Mouse (Mus musculus) left cerebral cortex, adult 2 months (tissue): ENCODE measurements at regions not wholly inside any gene's neighbourhood (a gene's known extent, or its start where the extent isn't known, plus 50 kb on each side); places are given as distances from the start of the nearest gene placed in this dataset.

ENCODE experiments used
- DNase-seq, 2 experiments: peaks; one replicate each; pipeline ENCODE4 v3.0.0; 2021 to 2022; ENCODE audit warnings: low spot score in 2 of 2, mixed read lengths in 1 of 2; ENCODE audit errors: extremely low spot score in 1 of 2
- H3K27ac ChIP-seq: fragments of 200-600 bp; 2 replicates; pipeline ENCODE4 v1.8.1; 2022
- H3K4me3 ChIP-seq: fragments of 200-600 bp; 2 replicates; pipeline ENCODE4 v1.8.1; 2022
- CTCF ChIP-seq: fragments of 200-600 bp; IDR thresholded peaks from 2 replicates; pipeline ENCODE4 v1.8.1; 2022; ENCODE audit warnings: antibody characterized with exemption, mild to moderate bottlenecking, moderate library complexity
- intact Hi-C: fragments of 180-260 bp; cut with DNase I; formaldehyde crosslinking; loops from one replicate; pipeline ENCODE4 v1.15.1; 2025

- H3K4me3 ChIP-seq: no peak overlapping the region
- no peak for TF ChIP-seq CTCF
- intact Hi-C loops: no loop called here
- H3K27ac ChIP-seq: no peak overlapping the region
- no peak for DNase-seq
These were observed 157.9 kb upstream of the Speer2 start for GRCm38 (mm10) chr16:70021436-70021835.

- DNase-seq: peak; percentile 11
- peak; percentile 23 for TF ChIP-seq CTCF
- H3K4me3 ChIP-seq: no peak overlapping the region
- intact Hi-C loops: no loop called here
- no peak overlapping the region for H3K27ac ChIP-seq
These were observed 165.1 kb upstream of the Speer2 start for GRCm38 (mm10) chr16:70028649-70029048.

GRCm38 (mm10) chr16:70045547-70045946 is 182.0 kb upstream of the Speer2 start:
- DNase-seq: no peak
- H3K4me3 ChIP-seq: no peak overlapping the region
- no peak for TF ChIP-seq CTCF
- intact Hi-C loops: no loop called here
- no peak overlapping the region for H3K27ac ChIP-seq

GRCm38 (mm10) chr16:70046009-70046408 is 182.5 kb upstream of the Speer2 start:
- no peak for TF ChIP-seq CTCF
- no peak overlapping the region for H3K27ac ChIP-seq
- intact Hi-C loops: no loop called here
- H3K4me3 ChIP-seq: no peak overlapping the region
- DNase-seq: no peak

- no peak overlapping the region for H3K27ac ChIP-seq
- intact Hi-C loops: no loop called here
- H3K4me3 ChIP-seq: no peak overlapping the region
- no peak for TF ChIP-seq CTCF
- DNase-seq: no peak
These were observed 186.3 kb upstream of the Speer2 start for GRCm38 (mm10) chr16:70049850-70050249.

- no peak overlapping the region for H3K27ac ChIP-seq
- intact Hi-C loops: loop anchor here (10.0 kb wide), 1 partner anchor 493 kb away; no protein-coding TSS in a partner anchor
These were observed 207.9 kb upstream of the Speer2 start for GRCm38 (mm10) chr16:70071471-70071870.

GRCm38 (mm10) chr16:70073740-70074139 is 210.2 kb upstream of the Speer2 start:
- Histone ChIP-seq H3K27ac (no peak overlapping the region), H3K4me3 (no peak overlapping the region)
- TF ChIP-seq CTCF: no peak
- DNase-seq: no peak
- intact Hi-C loops: loop anchor here (2.0 to 10.0 kb wide), 2 partner anchors 17 to 491 kb away; no protein-coding TSS in a partner anchor

More at GRCm38 (mm10) chr16:70071471-70071870, 207.9 kb upstream of the Speer2 start:
- DNase-seq: no peak
- peak; percentile 28 for TF ChIP-seq CTCF
- no peak overlapping the region for H3K4me3 ChIP-seq

GRCm38 (mm10) chr16:70079497-70079896 is 216.0 kb upstream of the Speer2 start:
- TF ChIP-seq CTCF: peak; percentile 22
- intact Hi-C loops: loop anchor here (10.0 kb wide), 1 partner anchor 485 kb away; no protein-coding TSS in a partner anchor
- Histone ChIP-seq H3K27ac (no peak overlapping the region), H3K4me3 (0 out of 2 replicates have a peak overlapping the region, but pooled peaks have one; percentile 7)
- no peak for DNase-seq

- TF ChIP-seq CTCF: no peak
- Histone ChIP-seq H3K27ac (peak overlapping the region; percentile 61; the same call in 1 of the 2 replicates), H3K4me3 (no peak overlapping the region)
- no peak for DNase-seq
- intact Hi-C loops: loop anchor here (2.0 to 10.0 kb wide), 3 partner anchors 16 to 564 kb away; no protein-coding TSS in a partner anchor
These were observed 222.5 kb upstream of the Gbe1 start for GRCm38 (mm10) chr16:70091291-70091690.

- Histone ChIP-seq H3K27ac (peak overlapping the region; percentile 65), H3K4me3 (no peak overlapping the region)
- DNase-seq: no peak
- no peak for TF ChIP-seq CTCF
- intact Hi-C loops: loop anchor here (2.0 to 10.0 kb wide), 3 partner anchors 17 to 563 kb away; no protein-coding TSS in a partner anchor
These were observed 221.8 kb upstream of the Gbe1 start for GRCm38 (mm10) chr16:70091963-70092362.

- peak; percentile 21 to 31 for DNase-seq
- H3K27ac ChIP-seq: peak overlapping the region; percentile 65
These were observed 220.5 kb upstream of the Gbe1 start for GRCm38 (mm10) chr16:70093224-70093623.

GRCm38 (mm10) chr16:70095221-70095620 is 218.5 kb upstream of the Gbe1 start:
- no peak overlapping the region for H3K4me3 ChIP-seq
- no peak for DNase-seq
- no peak overlapping the region for H3K27ac ChIP-seq
- intact Hi-C loops: loop anchor here (10.0 kb wide), 1 partner anchor 560 kb away; no protein-coding TSS in a partner anchor
- TF ChIP-seq CTCF: no peak

More at GRCm38 (mm10) chr16:70093224-70093623, 220.5 kb upstream of the Gbe1 start:
- no peak for TF ChIP-seq CTCF
- intact Hi-C loops: loop anchor here (5.0 to 10.0 kb wide), 2 partner anchors 84 to 562 kb away; no protein-coding TSS in a partner anchor
- no peak overlapping the region for H3K4me3 ChIP-seq
